Mouse (Mus musculus) heart, embryonic 15.5 days (tissue): ENCODE measurements around the gene Ddi2. TPM values are rescaled to one million over a fixed set of nuclear protein-coding genes. Genes with fewer than 3 reads are reported as not detected.

Experiments
- ATAC-seq: fragments of 200-750 bp; cut with Nextera tagmentation; replicated peaks from 2 replicates; pipeline ENCODE4 v1.8.0; 2017; ENCODE audit warnings: low read depth, moderate TSS enrichment; ENCODE audit not compliant: insufficient number of reproducible peaks, insufficient read depth, low FRiP score
- H3K27ac ChIP-seq: fragments of 300-500 bp; sonication (generic); 2 replicates; pipeline ENCODE4 v1.5.1; 2015; ENCODE audit warnings: mild to moderate bottlenecking, inconsistent platforms
- H3K27me3 ChIP-seq: fragments of 300-500 bp; sonication (generic); 2 replicates; pipeline ENCODE4 v1.6.1; 2015; ENCODE audit warnings: inconsistent platforms
- H3K36me3 ChIP-seq: fragments of 300-500 bp; sonication (generic); 2 replicates; pipeline ENCODE4 v1.6.1; 2015; ENCODE audit warnings: mild to moderate bottlenecking, inconsistent platforms
- H3K4me1 ChIP-seq: fragments of 300-500 bp; sonication (generic); replicated peaks from 2 replicates; pipeline ENCODE4 v1.6.1; 2015; ENCODE audit warnings: inconsistent platforms
- H3K4me2 ChIP-seq: fragments of 300-500 bp; sonication (generic); 2 replicates; pipeline ENCODE4 v1.6.1; 2015; ENCODE audit warnings: inconsistent platforms, mild to moderate bottlenecking, moderate library complexity
- H3K4me3 ChIP-seq: fragments of 300-500 bp; sonication (generic); 2 replicates; pipeline ENCODE4 v1.5.1; 2015; ENCODE audit warnings: mild to moderate bottlenecking, inconsistent platforms
- H3K9ac ChIP-seq: fragments of 300-500 bp; sonication (generic); 2 replicates; pipeline ENCODE4 v1.6.1; 2015; ENCODE audit warnings: mild to moderate bottlenecking, inconsistent platforms
- H3K9me3 ChIP-seq: fragments of 300-500 bp; sonication (generic); replicated peaks from 2 replicates; pipeline ENCODE4 v1.6.1; 2016; ENCODE audit warnings: inconsistent platforms
- WGBS: fragments of 180-500 bp; shearing (Covaris S2); methylation state at CpG from one replicate; pipeline ENCODE4 v1.1.7; 2015; ENCODE audit warnings: mixed read lengths; 5-methylcytosine and 5-hydroxymethylcytosine counted together
- polyA plus RNA-seq: library from polyadenylated mRNA; unstranded; fragments of >200 nt; fragmentation: Nextera tagmentation; extraction: Ambion mirVana; gene quantifications from 2 replicates; pipeline ENCODE4 v1.2.1, GENCODE M21; 2015

Gene Ddi2
- polyA plus RNA-seq, 1 experiment from 2014 or later = 13.6 TPM

GRCm38 (mm10) chr4:141686525-141686924 is 36.7 kb downstream of the Ddi2 start:
- Histone ChIP-seq H3K9ac (no peak overlapping the region), H3K27me3 (no peaks in the 10 kb centered on the region), H3K4me2 (no peak overlapping the region), H3K27ac (no peak overlapping the region), H3K4me1 (peaks cover 22% of the 10 kb centered on the region), H3K36me3 (peaks cover 55% of the 10 kb centered on the region), H3K9me3 (no peaks in the 10 kb centered on the region), H3K4me3 (no peak overlapping the region)
- no peak for ATAC-seq
- 72% methylated on average over 8 of the region's 8 CpGs for WGBS

GRCm38 (mm10) chr4:141686093-141686492 is 37.1 kb downstream of the Ddi2 start:
- no peak for ATAC-seq
- WGBS = 85% methylated on average over 3 of the region's 3 CpGs
- no peak overlapping the region for H3K27ac ChIP-seq

GRCm38 (mm10) chr4:141685499-141685898 is 37.7 kb downstream of the Ddi2 start, which contains the start of gene Rsc1a1:
Gene Rsc1a1 (minus strand): TSS chr4:141685599.
- Histone ChIP-seq H3K27ac (no peak within 1 kb of the TSS), H3K4me3 (no peak within 1 kb of the TSS), H3K9me3 (no peaks in the 10 kb centered on the region), H3K4me1 (peaks cover 30% of the 10 kb centered on the region), H3K9ac (no peak within 1 kb of the TSS), H3K36me3 (peaks cover 44% of the 10 kb centered on the region), H3K4me2 (no peak within 1 kb of the TSS), H3K27me3 (no peaks in the 10 kb centered on the region)
- 95% methylated on average over 6 of the region's 6 CpGs for WGBS
- no peak for ATAC-seq

More at GRCm38 (mm10) chr4:141686093-141686492, 37.1 kb downstream of the Ddi2 start:
- no peaks in the 10 kb centered on the region for H3K9me3 ChIP-seq
- H3K4me1 ChIP-seq = peaks cover 25% of the 10 kb centered on the region
- H3K9ac ChIP-seq = no peak overlapping the region
- no peaks in the 10 kb centered on the region for H3K27me3 ChIP-seq
- H3K4me2 ChIP-seq = no peak overlapping the region
- no peak overlapping the region for H3K4me3 ChIP-seq
- peaks cover 50% of the 10 kb centered on the region for H3K36me3 ChIP-seq

GRCm38 (mm10) chr4:141682706-141683230 is 40.5 kb downstream of the Ddi2 start:
- H3K4me1 ChIP-seq = peaks cover 30% of the 10 kb centered on the region
- WGBS = 51% methylated on average over 12 of the region's 12 CpGs
- no peaks in the 10 kb centered on the region for H3K9me3 ChIP-seq
- H3K27ac ChIP-seq = peak overlapping the region; percentile 47; the same call in 1 of the 2 replicates
- H3K27me3 ChIP-seq = no peaks in the 10 kb centered on the region
- H3K4me3 ChIP-seq = no peak overlapping the region
- ATAC-seq = no peak
- peaks cover 32% of the 10 kb centered on the region for H3K36me3 ChIP-seq
- no peak overlapping the region for H3K4me2 ChIP-seq
- no peak overlapping the region for H3K9ac ChIP-seq

- peaks cover 30% of the 10 kb centered on the region for H3K4me1 ChIP-seq
- H3K27ac ChIP-seq = no peak overlapping the region
- no peaks in the 10 kb centered on the region for H3K9me3 ChIP-seq
- WGBS = 43% methylated on average over 7 of the region's 7 CpGs
- H3K4me3 ChIP-seq = no peak overlapping the region
- H3K27me3 ChIP-seq = no peaks in the 10 kb centered on the region
- H3K9ac ChIP-seq = no peak overlapping the region; the same call in 1 of the 2 replicates
- no peak for ATAC-seq
- peaks cover 33% of the 10 kb centered on the region for H3K36me3 ChIP-seq
- H3K4me2 ChIP-seq = no peak overlapping the region
These were observed 41.5 kb downstream of the Ddi2 start for GRCm38 (mm10) chr4:141681767-141682166.

- no peaks in the 10 kb centered on the region for H3K27me3 ChIP-seq
- no peak overlapping the region for H3K4me3 ChIP-seq
- 35% methylated on average over 12 of the region's 12 CpGs for WGBS
- H3K4me2 ChIP-seq = no peak overlapping the region
- H3K4me1 ChIP-seq = peaks cover 30% of the 10 kb centered on the region
- H3K9ac ChIP-seq = no peak overlapping the region
- no peaks in the 10 kb centered on the region for H3K9me3 ChIP-seq
- ATAC-seq = no peak
- peaks cover 30% of the 10 kb centered on the region for H3K36me3 ChIP-seq
- H3K27ac ChIP-seq = peak overlapping the region; percentile 5; the same call in 1 of the 2 replicates
These were observed 42.3 kb downstream of the Ddi2 start for GRCm38 (mm10) chr4:141680892-141681291.

GRCm38 (mm10) chr4:141679016-141679415 is 44.2 kb downstream of the Ddi2 start:
- Histone ChIP-seq H3K9ac (no peak overlapping the region), H3K4me1 (peaks cover 30% of the 10 kb centered on the region), H3K4me2 (no peak overlapping the region), H3K36me3 (peaks cover 11% of the 10 kb centered on the region; the same call in 1 of the 2 replicates), H3K9me3 (no peaks in the 10 kb centered on the region), H3K4me3 (no peak overlapping the region), H3K27me3 (no peaks in the 10 kb centered on the region), H3K27ac (no peak overlapping the region)
- no peak for ATAC-seq
- WGBS = 85% methylated on average over 2 of the region's 2 CpGs

GRCm38 (mm10) chr4:141676462-141676979 is 46.7 kb downstream of the Ddi2 start:
- Histone ChIP-seq H3K27ac (no peak overlapping the region), H3K9ac (no peak overlapping the region), H3K4me1 (peaks cover 8% of the 10 kb centered on the region), H3K9me3 (no peaks in the 10 kb centered on the region), H3K4me2 (no peak overlapping the region), H3K36me3 (0 out of 2 replicates have a peak, but pooled peaks cover 6% of the 10 kb centered on the region), H3K4me3 (no peak overlapping the region), H3K27me3 (no peaks in the 10 kb centered on the region)
- no peak for ATAC-seq
- 68% methylated on average over 5 of the region's 5 CpGs for WGBS

GRCm38 (mm10) chr4:141672325-141672724 is 50.9 kb downstream of the Ddi2 start:
- Histone ChIP-seq H3K4me3 (no peak overlapping the region), H3K27me3 (no peaks in the 10 kb centered on the region), H3K27ac (no peak overlapping the region), H3K4me2 (no peak overlapping the region), H3K9me3 (no peaks in the 10 kb centered on the region), H3K36me3 (0 out of 2 replicates have a peak, but pooled peaks cover 4% of the 10 kb centered on the region), H3K9ac (no peak overlapping the region), H3K4me1 (no peaks in the 10 kb centered on the region)
- WGBS = 76% methylated on average over 13 of the region's 13 CpGs
- no peak for ATAC-seq

GRCm38 (mm10) chr4:141671389-141671788 is 51.8 kb downstream of the Ddi2 start:
- 72% methylated on average over 4 of the region's 4 CpGs for WGBS
- Histone ChIP-seq H3K4me3 (no peak overlapping the region), H3K4me1 (no peaks in the 10 kb centered on the region), H3K9me3 (no peaks in the 10 kb centered on the region), H3K4me2 (no peak overlapping the region), H3K36me3 (no peaks in the 10 kb centered on the region), H3K27ac (no peak overlapping the region), H3K9ac (no peak overlapping the region), H3K27me3 (no peaks in the 10 kb centered on the region)
- ATAC-seq = no peak

- Histone ChIP-seq H3K9me3 (no peaks in the 10 kb centered on the region), H3K4me3 (no peak overlapping the region), H3K27ac (no peak overlapping the region), H3K4me2 (no peak overlapping the region), H3K36me3 (no peaks in the 10 kb centered on the region), H3K9ac (no peak overlapping the region), H3K4me1 (no peaks in the 10 kb centered on the region), H3K27me3 (no peaks in the 10 kb centered on the region)
- ATAC-seq = no peak
- 81% methylated on average over 18 of the region's 18 CpGs for WGBS
These were observed 53.1 kb downstream of the Ddi2 start for GRCm38 (mm10) chr4:141669898-141670712.
